Mouse (Mus musculus) heart, postnatal 0 days (tissue): Measurements from ENCODE around the gene Mob3b. TPM values are rescaled to one million over a fixed set of nuclear protein-coding genes. Genes with fewer than 3 reads are reported as not detected.

Source experiments
- ATAC-seq: fragments of 200-750 bp; cut with Nextera tagmentation; 2 replicates; pipeline ENCODE4 v1.8.0; 2017; ENCODE audit warnings: low read depth, moderate number of reproducible peaks, moderate library complexity; ENCODE audit not compliant: insufficient read depth
- DNase-seq: peaks from one replicate; pipeline ENCODE4 v3.0.0-alpha.2; 2016; ENCODE audit warnings: low spot score
- H3K27ac ChIP-seq: fragments of 300-500 bp; sonication (generic); 2 replicates; pipeline ENCODE4 v1.5.1; 2014; ENCODE audit warnings: low read depth, mild to moderate bottlenecking
- H3K27me3 ChIP-seq: fragments of 300-500 bp; sonication (generic); 2 replicates; pipeline ENCODE4 v1.6.1; 2014; ENCODE audit warnings: low read length, mixed read lengths; ENCODE audit not compliant: control insufficient read depth, insufficient read depth
- H3K36me3 ChIP-seq: fragments of 300-500 bp; sonication (generic); replicated peaks from 2 replicates; pipeline ENCODE4 v1.6.1; 2014; ENCODE audit warnings: low read length, mixed read lengths; ENCODE audit not compliant: control insufficient read depth, insufficient read depth
- H3K4me1 ChIP-seq: fragments of 300-500 bp; sonication (generic); 2 replicates; pipeline ENCODE4 v1.6.1; 2014; ENCODE audit warnings: antibody characterized with exemption; ENCODE audit not compliant: control insufficient read depth, insufficient read depth
- H3K4me2 ChIP-seq: fragments of 300-500 bp; sonication (generic); 2 replicates; pipeline ENCODE4 v1.6.1; 2014; ENCODE audit warnings: low read depth, mild to moderate bottlenecking, low read length, moderate library complexity
- H3K4me3 ChIP-seq: fragments of 300-500 bp; sonication (generic); 2 replicates; pipeline ENCODE4 v1.5.1; 2014; ENCODE audit warnings: low read depth, low read length
- H3K9ac ChIP-seq: fragments of 300-500 bp; sonication (generic); replicated peaks from 2 replicates; pipeline ENCODE4 v1.6.1; 2014; ENCODE audit warnings: low read depth, low read length, mixed read lengths
- H3K9me3 ChIP-seq: fragments of 300-500 bp; sonication (generic); replicated peaks from 2 replicates; pipeline ENCODE4 v1.6.1; 2016; ENCODE audit warnings: low read length; ENCODE audit not compliant: control insufficient read depth
- CTCF ChIP-seq: IDR thresholded peaks from 2 replicates; pipeline ENCODE4 v1.5.1; 2016; ENCODE audit warnings: antibody characterized with exemption, control low read depth, low read depth
- EP300 ChIP-seq: IDR thresholded peaks from 2 replicates; pipeline ENCODE4 v1.6.1; 2016; ENCODE audit warnings: antibody characterized with exemption, low read depth
- WGBS: fragments of 180-500 bp; shearing (Covaris S2); extraction: QIAGEN DNeasy Blood & Tissue Kit; methylation state at CpG from one replicate; pipeline ENCODE4 v1.1.7; 2014; 5-methylcytosine and 5-hydroxymethylcytosine counted together
- polyA plus RNA-seq: library from polyadenylated mRNA; unstranded; fragments of >200 nt; fragmentation: Nextera tagmentation; extraction: Ambion mirVana; gene quantifications from 2 replicates; pipeline ENCODE4 v1.2.1, GENCODE M21; 2015
- total RNA-seq: library from RNA; depleted of rRNA; stranded (reverse); fragments of >200 nt; gene quantifications from 2 replicates; pipeline ENCODE4 v1.2.3, GENCODE M21; 2014; ENCODE audit warnings: low replicate concordance

The Mob3b gene
- total and polyA plus RNA-seq, 2 experiments from 2014 or later, result 1.0 to 2.0 TPM

DNA sequence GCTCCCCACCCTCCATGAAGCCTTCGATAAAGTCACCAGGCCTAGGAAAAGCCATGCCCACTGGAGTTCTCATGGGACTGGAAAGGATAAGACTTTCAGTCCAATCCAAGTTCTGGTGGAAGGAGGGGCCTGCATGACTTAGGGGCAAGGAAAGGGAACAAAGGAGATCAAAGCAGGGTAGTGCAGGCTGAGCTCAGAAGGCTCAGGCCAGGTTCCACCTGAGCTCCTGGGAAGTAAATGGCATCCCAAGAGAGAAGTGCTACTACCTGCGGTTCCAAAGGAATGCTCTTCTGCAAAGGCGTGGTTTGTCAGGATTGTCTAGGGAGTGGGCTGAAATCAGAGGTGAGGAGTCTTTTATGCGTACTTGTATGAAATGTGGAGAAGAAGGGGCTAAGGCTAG, 44.8 kb downstream of the Mob3b start:
- H3K36me3 ChIP-seq, result no peaks in the 10 kb centered on the region
- H3K9ac ChIP-seq, result no peak overlapping the region
- no peak for TF ChIP-seq CTCF
- no peak for TF ChIP-seq EP300
- ATAC-seq (no peak), DNase-seq (no peak)
- H3K9me3 ChIP-seq, result no peaks in the 10 kb centered on the region
- H3K4me1 ChIP-seq, result peaks cover 10% of the 10 kb centered on the region; the same call in 1 of the 2 replicates
- H3K4me3 ChIP-seq, result no peak overlapping the region
- no peak overlapping the region for H3K27ac ChIP-seq
- 84% methylated on average over 4 of the region's 4 CpGs for WGBS
- H3K4me2 ChIP-seq, result no peak overlapping the region
- no peaks in the 10 kb centered on the region for H3K27me3 ChIP-seq

GRCm38 (mm10) chr4:35105115-35105773, 52.0 kb downstream of the Mob3b start:
- WGBS, result 72% methylated on average over 14 of the region's 14 CpGs
- ATAC-seq, result no peak

GRCm38 (mm10) chr4:35101201-35101600, 56.1 kb downstream of the Mob3b start:
- Histone ChIP-seq H3K4me1 (peaks cover 5% of the 10 kb centered on the region; the same call in 1 of the 2 replicates), H3K36me3 (no peaks in the 10 kb centered on the region), H3K27ac (no peak overlapping the region), H3K9me3 (no peaks in the 10 kb centered on the region), H3K27me3 (no peaks in the 10 kb centered on the region), H3K4me2 (no peak overlapping the region), H3K4me3 (no peak overlapping the region), H3K9ac (no peak overlapping the region)
- no peak for ATAC-seq
- TF ChIP-seq EP300 (no peak), CTCF (no peak)
- no peak for DNase-seq
- WGBS, result 70% methylated on average over 7 of the region's 7 CpGs

More at GRCm38 (mm10) chr4:35105115-35105773, 52.0 kb downstream of the Mob3b start:
- Histone ChIP-seq H3K4me2 (no peak overlapping the region), H3K9ac (no peak overlapping the region), H3K9me3 (no peaks in the 10 kb centered on the region), H3K4me3 (no peak overlapping the region), H3K27ac (no peak overlapping the region), H3K4me1 (peaks cover 3% of the 10 kb centered on the region; the same call in 1 of the 2 replicates), H3K27me3 (no peaks in the 10 kb centered on the region), H3K36me3 (no peaks in the 10 kb centered on the region)
- DNase-seq, result no peak
- no peak for TF ChIP-seq EP300
- no peak for TF ChIP-seq CTCF

GRCm38 (mm10) chr4:35099865-35100780, 57.2 kb downstream of the Mob3b start:
- ATAC-seq, result peak; percentile 94
- Histone ChIP-seq H3K9me3 (no peaks in the 10 kb centered on the region), H3K27ac (no peak overlapping the region), H3K4me2 (peak overlapping the region; percentile 67), H3K9ac (no peak overlapping the region), H3K36me3 (no peaks in the 10 kb centered on the region), H3K27me3 (no peaks in the 10 kb centered on the region), H3K4me3 (peak overlapping the region; percentile 41), H3K4me1 (peaks cover 5% of the 10 kb centered on the region; the same call in 1 of the 2 replicates)
- 9% methylated on average over 29 of the region's 29 CpGs for WGBS
- DNase-seq, result peak; percentile 83
- TF ChIP-seq CTCF, result no peak
- TF ChIP-seq EP300, result no peak

DNA sequence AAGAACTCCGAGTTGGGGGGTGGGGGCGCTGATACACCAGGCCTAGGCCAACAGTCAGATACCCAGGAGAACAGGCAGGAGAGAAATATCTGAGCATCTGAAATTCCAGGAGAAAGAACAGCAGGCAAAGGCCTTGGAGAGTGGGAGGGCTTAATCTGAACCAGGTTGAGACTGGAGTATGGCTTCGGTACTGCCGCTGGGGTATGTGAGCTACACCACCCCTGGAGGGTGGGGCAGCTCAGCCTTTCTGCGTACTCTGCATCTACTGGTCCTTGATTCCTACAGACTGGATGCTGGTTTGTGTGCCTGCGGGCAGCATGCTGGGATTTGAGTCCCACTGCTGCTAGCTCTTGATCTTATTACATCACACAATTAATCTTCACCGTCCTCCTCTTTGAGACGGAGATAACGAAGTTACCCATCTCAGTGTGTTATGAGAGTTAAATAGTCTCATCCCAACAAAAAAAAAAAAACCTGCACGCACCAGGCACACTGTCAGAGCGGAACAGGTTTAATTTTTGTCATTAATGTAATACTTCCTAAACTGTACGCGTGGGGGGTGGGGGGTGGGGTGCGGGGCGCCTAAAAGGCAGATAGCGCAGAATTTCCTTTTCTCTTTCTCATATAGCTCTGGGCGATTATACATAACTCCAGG, 57.9 kb downstream of the Mob3b start:
- Histone ChIP-seq H3K4me2 (peak overlapping the region; percentile 67), H3K27me3 (no peaks in the 10 kb centered on the region), H3K36me3 (no peaks in the 10 kb centered on the region), H3K4me1 (peaks cover 5% of the 10 kb centered on the region; the same call in 1 of the 2 replicates), H3K9me3 (no peaks in the 10 kb centered on the region), H3K4me3 (peak overlapping the region; percentile 41), H3K27ac (no peak overlapping the region), H3K9ac (no peak overlapping the region)
- no peak for ATAC-seq
- WGBS, result 25% methylated on average over 17 of the region's 17 CpGs
- no peak for DNase-seq
- TF ChIP-seq CTCF (no peak), EP300 (no peak)
